Mouse (Mus musculus) stomach, embryonic 14.5 days (tissue): ENCODE results near the gene Unc13b. TPM values are rescaled to one million over a fixed set of nuclear protein-coding genes. Genes with fewer than 3 reads are reported as not detected.

Experiments
- ATAC-seq: fragments of 200-750 bp; cut with Nextera tagmentation; 2 replicates; pipeline ENCODE4 v1.8.0; 2017; ENCODE audit warnings: low read depth, moderate TSS enrichment; ENCODE audit not compliant: insufficient number of reproducible peaks, insufficient read depth, low FRiP score
- H3K27ac ChIP-seq: fragments of 300-500 bp; sonication (generic); 2 replicates; pipeline ENCODE4 v1.5.1; 2014; ENCODE audit warnings: mild to moderate bottlenecking, low read length, moderate library complexity, mixed read lengths
- H3K27me3 ChIP-seq: fragments of 300-500 bp; sonication (generic); 2 replicates; pipeline ENCODE4 v1.6.1; 2014; ENCODE audit warnings: low read length, control low read depth, mixed read lengths; ENCODE audit not compliant: control insufficient read depth, insufficient read depth
- H3K36me3 ChIP-seq: fragments of 300-500 bp; sonication (generic); 2 replicates; pipeline ENCODE4 v1.6.1; 2014; ENCODE audit warnings: mild to moderate bottlenecking, control low read depth, low read length, moderate library complexity, mixed read lengths; ENCODE audit not compliant: control insufficient read depth, insufficient read depth
- H3K4me1 ChIP-seq: fragments of 300-500 bp; sonication (generic); 2 replicates; pipeline ENCODE4 v1.6.1; 2014; ENCODE audit warnings: low read length, control low read depth, mixed read lengths; ENCODE audit not compliant: control insufficient read depth, insufficient read depth
- H3K4me2 ChIP-seq: fragments of 300-500 bp; sonication (generic); replicated peaks from 2 replicates; pipeline ENCODE4 v1.6.1; 2014; ENCODE audit warnings: low read depth, low read length, control low read depth
- H3K4me3 ChIP-seq: fragments of 300-500 bp; sonication (generic); 2 replicates; pipeline ENCODE4 v1.5.1; 2014; ENCODE audit warnings: low read depth, low read length, control low read depth
- H3K9ac ChIP-seq: fragments of 300-500 bp; sonication (generic); replicated peaks from 2 replicates; pipeline ENCODE4 v1.6.1; 2014; ENCODE audit warnings: low read depth, mild to moderate bottlenecking, control low read depth, low read length, moderate library complexity, mixed read lengths
- H3K9me3 ChIP-seq: fragments of 300-500 bp; sonication (generic); 2 replicates; pipeline ENCODE4 v1.6.1; 2016; ENCODE audit warnings: low read depth, low read length, control low read depth; ENCODE audit not compliant: control insufficient read depth
- WGBS: fragments of 180-500 bp; shearing (Covaris S2); extraction: QIAGEN DNeasy Blood & Tissue Kit; methylation state at CpG from one replicate; pipeline ENCODE4 v1.1.7; 2014; 5-methylcytosine and 5-hydroxymethylcytosine counted together
- polyA plus RNA-seq: library from polyadenylated mRNA; unstranded; fragments of >200 nt; fragmentation: Nextera tagmentation; extraction: Ambion mirVana; gene quantifications from 2 replicates; pipeline ENCODE4 v1.2.1, GENCODE M21; 2014

Unc13b gene
- polyA plus RNA-seq = 14.7 and 16.0 TPM in 2 replicates

GRCm38 (mm10) chr4:43058753-43059654, at the start of gene Unc13b:
Gene Unc13b (plus strand): TSS chr4:43058953.
- 0 out of 2 replicates have a peak, but pooled peaks cover 3% of the 10 kb centered on the region for H3K4me1 ChIP-seq
- peak; percentile 99 for ATAC-seq
- no peaks in the 10 kb centered on the region; the same call in 1 of the 2 replicates for H3K27me3 ChIP-seq
- no peaks in the 10 kb centered on the region for H3K9me3 ChIP-seq
- WGBS = under 1% methylated on average over 87 of the region's 90 CpGs
- H3K9ac ChIP-seq = peak within 1 kb of the TSS; percentile 69
- H3K4me3 ChIP-seq = peak within 1 kb of the TSS; percentile 70
- no peaks in the 10 kb centered on the region for H3K36me3 ChIP-seq
- peak within 1 kb of the TSS; percentile 86 for H3K4me2 ChIP-seq
- H3K27ac ChIP-seq = peak within 1 kb of the TSS; percentile 67

- peak; percentile 89 for ATAC-seq
- H3K4me3 ChIP-seq = peak within 1 kb of the TSS; percentile 71
- 1% methylated on average over 37 of the region's 37 CpGs for WGBS
- H3K27me3 ChIP-seq = no peaks in the 10 kb centered on the region
- H3K9me3 ChIP-seq = no peaks in the 10 kb centered on the region
- H3K4me2 ChIP-seq = peak within 1 kb of the TSS; percentile 65
- H3K27ac ChIP-seq = 0 out of 2 replicates have a peak within 1 kb of the TSS, but pooled peaks have one; percentile 27
- no peaks in the 10 kb centered on the region; the same call in 1 of the 2 replicates for H3K36me3 ChIP-seq
- peaks cover 5% of the 10 kb centered on the region; the same call in 1 of the 2 replicates for H3K4me1 ChIP-seq
- H3K9ac ChIP-seq = peak within 1 kb of the TSS; percentile 63
Observed at GRCm38 (mm10) chr4:43010161-43011038, 48.4 kb upstream of the Unc13b start, which contains the start of gene Fancg. Gene Fancg (minus strand): TSS chr4:43010506.

- no peak for ATAC-seq
- WGBS = 92% methylated on average over 1 of the region's 1 CpGs
- Histone ChIP-seq H3K9me3 (no peaks in the 10 kb centered on the region), H3K4me1 (peaks cover 5% of the 10 kb centered on the region; the same call in 1 of the 2 replicates), H3K27me3 (no peaks in the 10 kb centered on the region), H3K4me3 (no peak overlapping the region), H3K36me3 (no peaks in the 10 kb centered on the region), H3K27ac (no peak overlapping the region), H3K4me2 (no peak overlapping the region), H3K9ac (no peak overlapping the region)
Observed at GRCm38 (mm10) chr4:43012091-43012490, 46.7 kb upstream of the Unc13b start.

DNA sequence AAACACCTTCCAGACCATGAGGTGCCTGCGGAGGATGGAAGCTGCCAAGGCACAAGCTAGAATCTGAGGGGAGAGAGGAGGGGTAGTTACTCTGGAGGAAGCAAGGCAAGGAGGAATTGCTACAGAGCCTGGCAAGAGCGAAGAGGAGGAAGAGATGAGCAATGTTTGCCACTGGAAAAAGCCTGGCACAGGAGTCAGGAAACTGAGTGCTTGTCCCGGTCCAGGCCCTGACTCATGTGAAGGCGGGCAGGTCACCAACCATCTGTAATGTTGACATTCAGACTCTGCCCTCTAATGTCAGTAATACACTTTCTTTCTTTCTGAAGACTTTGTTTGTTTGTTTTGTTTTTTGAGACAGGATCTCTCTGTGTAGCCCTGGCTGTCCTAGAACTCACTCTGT, 40.6 kb upstream of the Unc13b start:
- 95% methylated on average over 4 of the region's 4 CpGs for WGBS
- no peak overlapping the region for H3K9ac ChIP-seq
- no peaks in the 10 kb centered on the region for H3K9me3 ChIP-seq
- H3K27ac ChIP-seq = no peak overlapping the region
- H3K4me3 ChIP-seq = no peak overlapping the region
- no peaks in the 10 kb centered on the region for H3K4me1 ChIP-seq
- H3K4me2 ChIP-seq = no peak overlapping the region
- H3K27me3 ChIP-seq = no peaks in the 10 kb centered on the region
- no peak for ATAC-seq
- H3K36me3 ChIP-seq = peaks cover 22% of the 10 kb centered on the region; the same call in 1 of the 2 replicates

GRCm38 (mm10) chr4:43019176-43019575, 39.6 kb upstream of the Unc13b start:
- no peak overlapping the region for H3K27ac ChIP-seq
- no peaks in the 10 kb centered on the region for H3K27me3 ChIP-seq
- no peak for ATAC-seq
- no peak overlapping the region for H3K4me2 ChIP-seq
- H3K36me3 ChIP-seq = peaks cover 22% of the 10 kb centered on the region; the same call in 1 of the 2 replicates
- no peaks in the 10 kb centered on the region for H3K4me1 ChIP-seq
- no peak overlapping the region for H3K9ac ChIP-seq
- H3K4me3 ChIP-seq = no peak overlapping the region
- no peaks in the 10 kb centered on the region for H3K9me3 ChIP-seq
- 89% methylated on average over 10 of the region's 10 CpGs for WGBS

DNA sequence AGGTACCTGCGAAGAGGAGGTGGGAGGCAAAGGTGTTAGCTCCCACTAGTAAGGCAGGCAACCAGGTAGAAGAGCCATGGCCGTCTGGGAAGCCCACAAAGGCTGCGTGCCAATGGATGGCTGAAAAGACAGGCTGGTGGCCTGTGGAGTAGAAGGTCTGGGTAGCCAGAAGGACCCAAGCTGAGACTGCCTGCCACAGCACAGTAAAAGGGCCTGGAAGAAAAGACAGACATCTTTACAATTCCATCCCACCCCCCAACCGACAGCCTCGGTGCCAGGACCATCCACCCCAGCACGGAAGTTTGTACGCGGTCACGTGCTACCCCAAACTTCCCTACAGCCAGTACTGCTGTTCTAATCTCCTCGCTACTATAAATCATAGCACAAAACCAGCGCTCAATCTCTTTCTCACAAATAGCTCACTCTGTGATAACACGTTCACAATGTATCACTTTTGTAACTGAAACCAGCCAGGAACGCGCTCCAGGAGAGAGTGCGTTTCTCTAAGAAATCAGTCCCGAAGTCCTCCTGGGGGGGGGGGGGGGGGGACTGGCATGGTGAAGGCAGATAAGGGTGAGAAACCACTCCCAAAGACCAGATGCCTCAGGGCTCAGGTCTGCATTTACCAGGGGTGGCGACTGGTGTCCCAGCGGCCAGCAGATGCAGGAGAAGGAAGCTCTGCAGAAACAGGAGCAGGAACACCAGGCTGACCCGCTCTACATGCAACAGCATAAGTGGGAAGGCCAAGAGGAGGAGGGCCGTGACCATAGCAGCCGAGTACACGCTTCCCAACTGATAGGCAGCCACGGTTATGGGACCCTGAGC, 38.9 kb upstream of the Unc13b start:
- no peak for ATAC-seq
- peaks cover 22% of the 10 kb centered on the region; the same call in 1 of the 2 replicates for H3K36me3 ChIP-seq
- no peaks in the 10 kb centered on the region for H3K9me3 ChIP-seq
- H3K4me1 ChIP-seq = peaks cover 2% of the 10 kb centered on the region; the same call in 1 of the 2 replicates
- H3K27me3 ChIP-seq = no peaks in the 10 kb centered on the region
- no peak overlapping the region for H3K9ac ChIP-seq
- H3K4me3 ChIP-seq = no peak overlapping the region
- H3K27ac ChIP-seq = no peak overlapping the region
- WGBS = 89% methylated on average over 23 of the region's 23 CpGs
- no peak overlapping the region for H3K4me2 ChIP-seq

GRCm38 (mm10) chr4:43020876-43021275, 37.9 kb upstream of the Unc13b start:
- H3K27ac ChIP-seq = no peak overlapping the region
- H3K4me2 ChIP-seq = no peak overlapping the region
- H3K4me1 ChIP-seq = peaks cover 3% of the 10 kb centered on the region; the same call in 1 of the 2 replicates
- H3K4me3 ChIP-seq = no peak overlapping the region
- H3K27me3 ChIP-seq = no peaks in the 10 kb centered on the region
- no peak for ATAC-seq
- H3K36me3 ChIP-seq = peaks cover 22% of the 10 kb centered on the region; the same call in 1 of the 2 replicates
- 87% methylated on average over 16 of the region's 16 CpGs for WGBS
- no peaks in the 10 kb centered on the region for H3K9me3 ChIP-seq
- no peak overlapping the region for H3K9ac ChIP-seq
